Mouse (Mus musculus) stomach, postnatal 0 days (tissue): ENCODE measurements around the gene Pola1.

Source experiments
- CTCF ChIP-seq: IDR thresholded peaks from 2 replicates; pipeline ENCODE4 v1.5.1; 2016; ENCODE audit warnings: antibody characterized with exemption, low read depth, mild to moderate bottlenecking, moderate library complexity
- EP300 ChIP-seq: optimal IDR thresholded peaks from 2 replicates; pipeline ENCODE3; 2016; ENCODE audit warnings: antibody characterized with exemption

GRCm38 (mm10) chrX:93305780-93306179 is 326.2 kb downstream of the Pola1 start:
- no peak for TF ChIP-seq CTCF
- TF ChIP-seq EP300: no peak
